ENCODE assay signal across 9 mouse cellular contexts in genomic region chr1:181445630-181446257, GRCm38 (mm10).
DNase-seq lines count a peak whose midpoint lies in the region; ATAC-seq lines count a peak whose summit lies in the region.
"Had no signal": no experiment of that assay in that cellular context is flagged by ENCODE, and none has a peak within 500 bp of the region (broad histone marks: within the 10 kb centered on the region; RNA-seq: fewer than 3 reads in every experiment).

No protein-coding gene starts in this region.

- peak; percentile 70 to 75 for DNase-seq in kidney, adult 8-10 months
- DNase-seq in MEL-GATA-1-ER (ENCODE audit: extremely low read depth, low read depth): peak; percentile 15
- DNase-seq in cerebellum, adult 11 months: peak; percentile 73
- DNase-seq in heart, embryonic 10.5 days (ENCODE audit: low spot score): no peak
- no peak for DNase-seq in retina, embryonic 14.5 days (ENCODE audit: low spot score)
- no peak for DNase-seq in left cerebral cortex, adult 18-20 months (ENCODE audit: low spot score in 2 of 2)

- no peaks in the 10 kb centered on the region for H3K36me3 ChIP-seq in kidney, embryonic 15.5 days
- H3K36me3 ChIP-seq in heart, embryonic 10.5 days: no peaks in the 10 kb centered on the region
- no peaks in the 10 kb centered on the region for H3K36me3 ChIP-seq in lung, embryonic 16.5 days (ENCODE audit: control insufficient read depth, insufficient read depth, low read length)

- peaks cover 10% of the 10 kb centered on the region for H3K4me1 ChIP-seq in kidney, embryonic 15.5 days
- H3K4me1 ChIP-seq in heart, embryonic 10.5 days: peaks cover 47% of the 10 kb centered on the region
- H3K4me1 ChIP-seq in lung, embryonic 16.5 days (replicated peaks; ENCODE audit: control insufficient read depth, insufficient read depth, low read length): peaks cover 28% of the 10 kb centered on the region

- ATAC-seq in kidney, embryonic 15.5 days (replicated peaks; ENCODE audit: low FRiP score): no peak
- no peak for ATAC-seq in lung, embryonic 16.5 days (ENCODE audit: low read depth)

- no peaks in the 10 kb centered on the region for H3K9me3 ChIP-seq in kidney, embryonic 15.5 days (replicated peaks)
- no peaks in the 10 kb centered on the region for H3K9me3 ChIP-seq in heart, embryonic 10.5 days
- no peaks in the 10 kb centered on the region for H3K9me3 ChIP-seq in lung, embryonic 16.5 days (ENCODE audit: control insufficient read depth, low read length)

- H3K27ac ChIP-seq in kidney, embryonic 15.5 days: no peak overlapping the region
- peak overlapping the region; percentile 79 for H3K27ac ChIP-seq in heart, embryonic 10.5 days
- H3K27ac ChIP-seq in lung, embryonic 16.5 days (ENCODE audit: low read length): peak overlapping the region; percentile 16; the same call in 1 of the 2 replicates

- H3K4me3 ChIP-seq in kidney, embryonic 15.5 days (replicated peaks): no peak overlapping the region
- H3K4me3 ChIP-seq in heart, embryonic 10.5 days: no peak overlapping the region
- H3K4me3 ChIP-seq in lung, embryonic 16.5 days (ENCODE audit: low read length): no peak overlapping the region
- H3K4me3 ChIP-seq: myocyte had no signal

- no peak overlapping the region for H3K9ac ChIP-seq in kidney, embryonic 15.5 days
- no peak overlapping the region for H3K9ac ChIP-seq in lung, embryonic 16.5 days (ENCODE audit: low read length)

- H3K4me2 ChIP-seq in kidney, embryonic 15.5 days: no peak overlapping the region
- H3K4me2 ChIP-seq in lung, embryonic 16.5 days (ENCODE audit: low read depth, low read length): no peak overlapping the region

- H3K27me3 ChIP-seq in kidney, embryonic 15.5 days: no peaks in the 10 kb centered on the region
- H3K27me3 ChIP-seq in heart, embryonic 10.5 days (ENCODE audit: insufficient read depth, poor library complexity, severe bottlenecking): no peaks in the 10 kb centered on the region
- H3K27me3 ChIP-seq in lung, embryonic 16.5 days (ENCODE audit: control insufficient read depth, insufficient read depth, low read depth, low read length): no peaks in the 10 kb centered on the region

- WGBS in kidney, embryonic 15.5 days: 40% methylated on average over 1 of the region's 1 CpGs
- WGBS in heart, embryonic 10.5 days: 38% methylated on average over 1 of the region's 1 CpGs
- WGBS in lung, embryonic 16.5 days: 41% methylated on average over 1 of the region's 1 CpGs

Comparison
In these comparisons a context has a peak if more than half of its experiments do, and no peak if none do; other contexts are left out.
1. DNase-seq: peak in kidney, adult 8-10 months (2 of 2), MEL-GATA-1-ER (single experiment) and cerebellum, adult 11 months (single experiment); none in heart, embryonic 10.5 days (single experiment), retina, embryonic 14.5 days (single experiment) and left cerebral cortex, adult 18-20 months (0 of 2).